In genomic region chr8:61275463-61276356, GRCm38 (mm10) we compare ENCODE assay signal across 9 mouse cellular contexts. TPM values are rescaled to one million over a fixed set of nuclear protein-coding genes. Genes with fewer than 3 reads are reported as not detected.
DNase-seq lines count a peak whose midpoint lies in the region; ATAC-seq and TF ChIP-seq lines count a peak whose summit lies in the region.
"Had no signal": no experiment of that assay in that cellular context is flagged by ENCODE, and none has a peak within 500 bp of the region (broad histone marks: within the 10 kb centered on the region; RNA-seq: fewer than 3 reads in every experiment).

No protein-coding gene starts in this region.

- no peak overlapping the region for H3K9ac ChIP-seq in heart, embryonic 14.5 days (ENCODE audit: low read length)
- H3K9ac ChIP-seq in embryonic facial prominence, embryonic 14.5 days (ENCODE audit: low read depth, low read length) = no peak overlapping the region

- no peak for ATAC-seq in heart, embryonic 14.5 days (ENCODE audit: insufficient number of reproducible peaks, insufficient read depth, low FRiP score, low read depth)
- ATAC-seq in embryonic facial prominence, embryonic 14.5 days (ENCODE audit: low read depth) = no peak

- no peaks in the 10 kb centered on the region for H3K36me3 ChIP-seq in heart, embryonic 14.5 days (ENCODE audit: control insufficient read depth, insufficient read depth, low read length)
- no peaks in the 10 kb centered on the region for H3K36me3 ChIP-seq in embryonic facial prominence, embryonic 14.5 days (ENCODE audit: control insufficient read depth, insufficient read depth, low read length)

- no peak for DNase-seq in heart, postnatal 14 days
- peak; percentile 82 for DNase-seq in 3T3-L1 (ENCODE audit: low read depth, low spot score)
- DNase-seq in embryonic facial prominence, embryonic 14.5 days (ENCODE audit: low spot score) = no peak
- peak; percentile 66 to 74 for DNase-seq in kidney, postnatal 25 days
- DNase-seq in frontal cortex, postnatal 25 days (ENCODE audit: low spot score in 2 of 2) = no peak
- no peak for DNase-seq in gastrocnemius, postnatal 36 days
- no peak for DNase-seq in gastrocnemius, adult 2 months
- DNase-seq: gastrocnemius, postnatal 25 days had no signal

- H3K27me3 ChIP-seq in heart, embryonic 14.5 days (ENCODE audit: control insufficient read depth, insufficient read depth, low read length) = no peaks in the 10 kb centered on the region
- H3K27me3 ChIP-seq in embryonic facial prominence, embryonic 14.5 days (replicated peaks; ENCODE audit: control insufficient read depth, insufficient read depth, low read length) = no peaks in the 10 kb centered on the region

- H3K4me2 ChIP-seq in heart, embryonic 14.5 days (ENCODE audit: low read length) = no peak overlapping the region
- no peak overlapping the region for H3K4me2 ChIP-seq in embryonic facial prominence, embryonic 14.5 days (ENCODE audit: low read depth, low read length)

- H3K27ac ChIP-seq in heart, embryonic 14.5 days (replicated peaks in 1 of 2; ENCODE audit: control insufficient read depth in 1 of 2, insufficient read depth in 1 of 2, low read depth in 2 of 2, low read length in 2 of 2) = peak overlapping the region; percentile 51 to 65; a peak in 3 of 4 replicates
- H3K27ac ChIP-seq in embryonic facial prominence, embryonic 14.5 days (replicated peaks; ENCODE audit: low read depth, low read length) = peak overlapping the region; percentile 48; the same call in 1 of the 2 replicates
- no peak overlapping the region for H3K27ac ChIP-seq in gastrocnemius, adult 2 months

- no peaks in the 10 kb centered on the region for H3K9me3 ChIP-seq in heart, embryonic 14.5 days (ENCODE audit: control insufficient read depth, low read length)
- H3K9me3 ChIP-seq in embryonic facial prominence, embryonic 14.5 days (ENCODE audit: control insufficient read depth, low read length) = no peaks in the 10 kb centered on the region

- H3K4me3 ChIP-seq in heart, embryonic 14.5 days (ENCODE audit: control insufficient read depth in 1 of 2, insufficient read depth in 1 of 2, low read depth in 1 of 2, low read length in 2 of 2) = no peak overlapping the region
- no peak overlapping the region for H3K4me3 ChIP-seq in embryonic facial prominence, embryonic 14.5 days (ENCODE audit: low read depth, low read length)
- no peak overlapping the region for H3K4me3 ChIP-seq in gastrocnemius, adult 2 months

- 53% methylated on average over 11 of the region's 11 CpGs for WGBS in heart, embryonic 14.5 days
- WGBS in embryonic facial prominence, embryonic 14.5 days = 61% methylated on average over 11 of the region's 11 CpGs

- TF ChIP-seq CTCF in gastrocnemius, adult 2 months (IDR thresholded peaks at IDR 0.05) = no peak

- peaks cover 30 to 34% of the 10 kb centered on the region in 2 experiments for H3K4me1 ChIP-seq in heart, embryonic 14.5 days (ENCODE audit: control insufficient read depth in 2 of 2, insufficient read depth in 2 of 2, low read length in 2 of 2)
- H3K4me1 ChIP-seq in embryonic facial prominence, embryonic 14.5 days (ENCODE audit: control insufficient read depth, insufficient read depth, low read length) = peaks cover 46% of the 10 kb centered on the region

- intact Hi-C loops in heart, postnatal 14 days (cut with DNase I) = no loop called here
- intact Hi-C loops in gastrocnemius, postnatal 36 days (cut with DNase I) = no loop called here
- intact Hi-C loops in gastrocnemius, adult 2 months (cut with DNase I) = no loop called here

RNA-seq across cellular contexts. Expression of gene Sh3rf1, which starts 52.0 kb away (rescaled TPM):
- 4.2 and 4.9 TPM in 2 replicates for polyA plus RNA-seq in heart, embryonic 14.5 days (2014; fragmentation: Nextera tagmentation; extraction: Ambion mirVana)
- 1 to 10 TPM; 8.0 to 8.8 TPM for total RNA-seq in heart, postnatal 14 days (2021)
- polyA plus RNA-seq in embryonic facial prominence, embryonic 14.5 days (2014; fragmentation: Nextera tagmentation; extraction: Ambion mirVana) = 10.5 and 11.1 TPM in 2 replicates
- total RNA-seq in gastrocnemius, postnatal 36 days (2021) = 1 to 10 TPM; 1.7 to 2.2 TPM
- total RNA-seq in gastrocnemius, adult 2 months (2021) = 1 to 10 TPM; 1.2 to 1.8 TPM

Comparison
In these comparisons a context has a peak if more than half of its experiments do, and no peak if none do; other contexts are left out.
1. DNase-seq: peak in 3T3-L1 (single experiment) and kidney, postnatal 25 days (2 of 2); none in heart, postnatal 14 days (0 of 2), embryonic facial prominence, embryonic 14.5 days (single experiment), frontal cortex, postnatal 25 days (0 of 2), gastrocnemius, postnatal 36 days (0 of 2) and gastrocnemius, adult 2 months (single experiment).